Mouse (Mus musculus) forebrain, embryonic 11.5 days (tissue): ENCODE results near the gene Dhx40. TPM values are rescaled to one million over a fixed set of nuclear protein-coding genes. Genes with fewer than 3 reads are reported as not detected.

Experiments used
- polyA plus RNA-seq: library from polyadenylated mRNA; unstranded; fragments of >200 nt; fragmentation: Nextera tagmentation; extraction: Ambion mirVana; gene quantifications from 2 replicates; pipeline ENCODE4 v1.2.1, GENCODE M21; 2014

The Dhx40 gene
- polyA plus RNA-seq, 1 experiment from 2014 or later, result 54.1 TPM

Other genes with a start within 250 kb of the Dhx40 start
- gene Vmp1, start 123.9 kb downstream of the Dhx40 start, polyA plus RNA-seq, result 82.6 and 89.4 TPM in 2 replicates
- 43.2 and 44.8 TPM in 2 replicates for gene Ptrh2, start 123.8 kb downstream of the Dhx40 start, polyA plus RNA-seq
- 170 and 176 TPM in 2 replicates for gene Cltc, start 50.2 kb downstream of the Dhx40 start, polyA plus RNA-seq
- 5.4 and 6.0 TPM in 2 replicates for gene Ypel2, start 186.0 kb upstream of the Dhx40 start, polyA plus RNA-seq